Mouse (Mus musculus): Measurements from ENCODE around the gene Ikzf5.

Ikzf5 gene

GRCm38 (mm10) chr7:131345856-131346541 lies 64.3 kb downstream of the Ikzf5 start:
- no peak for DNase-seq (ENCODE audit: low spot score)
